Mouse (Mus musculus) yolk sac, embryonic 10.5 days (tissue): ENCODE data around the gene Zcchc17.

Experiments used
- DNase-seq: peaks from one replicate; pipeline ENCODE4 v3.0.0-alpha.2; 2017; ENCODE audit warnings: low spot score

Gene Zcchc17

DNA sequence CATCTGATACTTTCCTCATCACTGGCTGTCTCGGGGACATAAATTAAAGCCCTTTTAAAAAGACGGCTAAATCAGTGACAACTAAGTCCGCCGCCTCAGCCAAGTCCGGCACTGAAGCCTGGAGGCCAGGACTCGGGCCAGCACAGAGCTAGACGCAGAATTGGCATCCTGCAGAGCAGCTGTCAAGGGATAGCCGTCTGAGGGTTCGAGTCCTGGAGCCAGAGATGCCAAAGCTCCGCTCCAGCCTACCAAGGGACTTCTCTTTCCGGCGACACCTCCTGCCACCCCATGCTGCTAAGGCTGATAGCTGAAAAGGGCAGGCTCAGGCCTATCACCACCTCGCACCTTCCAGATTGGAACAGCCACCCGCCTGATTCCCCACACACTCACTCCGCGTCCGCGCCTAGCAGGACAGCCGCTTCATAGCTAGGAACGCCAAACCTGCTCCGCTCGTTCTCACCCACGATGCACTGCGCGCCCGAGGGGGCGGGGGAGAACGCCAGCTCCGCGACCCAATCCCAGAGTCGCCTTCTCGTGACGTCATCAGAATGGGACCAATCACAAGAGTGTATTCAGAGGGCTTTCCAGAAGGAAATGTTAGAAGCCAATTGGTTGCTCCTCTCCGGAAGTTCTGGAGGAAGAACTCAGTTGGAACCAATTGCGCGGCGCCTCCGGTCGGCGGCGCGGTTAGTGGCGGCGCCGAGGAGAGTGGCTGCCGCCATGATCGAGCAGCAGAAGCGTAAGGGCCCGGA is at the start of gene Zcchc17, which contains the start of gene Snrnp40:
Zcchc17 (minus strand) TSS at position 458 of the 752 bp plus-strand sequence.
Snrnp40 (plus strand) TSS at position 647 of the 752 bp plus-strand sequence.
- DNase-seq: peak; percentile 99

DNA sequence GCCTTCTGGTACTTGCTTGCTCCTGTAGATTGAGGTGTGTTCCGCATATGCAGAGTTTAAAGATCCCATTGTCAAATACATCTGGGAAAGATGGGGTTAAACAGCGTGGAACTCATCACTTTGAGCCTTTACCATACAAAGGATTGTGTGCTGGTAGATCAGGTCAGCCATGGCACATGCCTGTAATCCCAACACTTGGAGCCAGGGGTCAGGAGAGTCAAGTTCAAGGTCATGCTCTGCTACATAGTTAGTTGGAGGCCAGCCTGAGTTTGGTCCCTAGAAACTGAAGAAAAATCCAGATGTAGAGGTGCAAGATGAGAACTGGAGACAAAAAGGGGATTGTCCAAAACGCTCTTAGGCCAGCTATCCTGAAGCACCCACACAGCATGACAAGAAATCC is 31.5 kb upstream of the Zcchc17 start:
- DNase-seq: no peak

DNA sequence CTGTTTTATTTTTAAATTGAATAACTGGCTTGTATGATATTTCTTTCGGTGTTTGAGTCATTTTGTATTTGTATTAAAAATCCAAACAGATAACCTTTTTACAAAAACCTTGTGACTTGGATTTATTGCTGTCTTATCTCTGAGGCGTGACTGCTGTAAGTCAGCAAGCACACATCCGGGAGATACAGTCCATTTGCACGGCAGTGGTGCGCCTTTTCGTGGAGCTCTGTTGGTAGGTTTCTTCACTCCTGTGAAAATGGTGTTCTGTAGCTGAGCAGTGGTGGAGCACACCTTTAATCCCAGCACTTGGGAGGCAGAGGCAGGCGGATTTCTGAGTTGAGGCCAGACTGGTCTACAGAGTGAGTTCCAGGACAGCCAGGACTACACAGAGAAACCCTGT is 30.2 kb upstream of the Zcchc17 start:
- DNase-seq: no peak

DNA sequence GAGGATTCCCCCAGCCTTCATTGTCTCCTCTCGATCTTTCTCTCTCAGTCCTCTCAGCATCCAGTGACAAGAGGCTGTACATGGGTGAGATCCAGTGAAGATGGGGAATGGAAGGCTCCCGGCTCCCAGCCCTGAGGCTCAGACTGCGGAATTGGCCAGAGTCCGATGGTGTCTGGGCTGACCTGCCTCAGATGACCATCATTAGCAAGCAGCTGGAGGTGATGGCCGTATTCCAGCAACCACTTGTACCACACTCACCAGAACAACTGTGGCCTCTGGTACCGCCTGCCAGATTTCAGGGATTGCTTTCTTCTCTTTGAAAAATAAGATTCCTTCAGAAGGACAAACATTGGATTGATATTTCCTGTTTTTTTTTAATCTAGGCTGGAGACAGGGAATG is 29.8 kb upstream of the Zcchc17 start:
- DNase-seq: no peak

DNA sequence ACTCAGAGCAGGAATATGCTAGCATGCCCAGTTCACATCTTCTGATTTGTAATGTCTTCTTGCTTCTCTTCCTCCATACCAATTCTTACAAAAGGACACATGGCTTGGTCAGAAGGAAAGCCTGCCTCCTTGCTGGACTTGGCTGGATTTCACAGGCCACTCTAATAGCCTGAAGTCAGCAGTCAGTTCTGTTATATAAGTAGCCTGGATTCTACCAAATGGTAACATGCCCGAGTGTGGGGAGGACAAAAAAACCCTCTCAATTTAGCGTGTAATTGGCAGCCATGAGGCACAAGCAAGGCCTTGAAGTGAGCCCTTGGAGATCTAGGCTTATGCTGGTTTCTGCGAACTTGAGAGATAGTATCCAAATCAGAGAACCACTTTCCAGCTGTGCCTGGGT is 27.5 kb upstream of the Zcchc17 start:
- no peak for DNase-seq

DNA sequence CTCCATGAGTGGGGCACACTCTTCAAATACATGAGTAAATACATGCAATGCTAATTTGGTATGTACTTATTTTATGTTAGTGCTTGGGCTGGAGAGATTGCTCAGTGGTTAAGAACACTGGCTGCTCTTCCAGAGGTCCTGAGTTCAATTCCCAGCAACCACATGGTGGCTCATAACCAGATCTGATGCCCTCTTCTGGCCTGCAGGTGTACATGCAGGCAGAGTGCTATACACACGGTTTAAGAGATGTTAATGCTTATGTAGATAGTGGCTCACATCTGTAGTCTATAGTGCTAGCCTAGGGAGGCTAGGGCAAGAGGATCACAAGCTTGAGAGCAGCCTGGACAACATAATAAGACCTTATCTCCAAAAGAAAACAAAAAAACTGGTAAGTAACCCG is 20.7 kb upstream of the Zcchc17 start:
- DNase-seq: no peak

DNA sequence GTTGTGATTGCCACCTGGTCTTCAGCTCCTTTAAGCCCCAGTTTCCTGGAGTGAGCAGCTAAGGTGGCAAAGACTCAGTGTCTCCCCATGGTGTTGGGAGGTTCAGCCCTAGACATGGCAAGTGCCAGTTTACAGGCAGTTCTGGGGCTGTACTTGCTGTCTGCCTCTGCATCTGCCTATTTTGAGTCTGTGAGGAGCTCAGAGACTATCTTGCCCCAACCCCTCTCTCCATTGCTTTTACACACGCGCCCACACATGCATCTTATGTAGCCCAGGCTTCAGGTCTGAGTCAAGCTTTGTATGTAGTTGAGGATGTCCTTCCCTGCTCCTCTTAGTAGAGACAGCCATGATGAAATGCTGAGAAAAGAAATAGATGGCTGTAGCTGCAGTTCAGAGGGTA is 19.4 kb upstream of the Zcchc17 start:
- DNase-seq: no peak

DNA sequence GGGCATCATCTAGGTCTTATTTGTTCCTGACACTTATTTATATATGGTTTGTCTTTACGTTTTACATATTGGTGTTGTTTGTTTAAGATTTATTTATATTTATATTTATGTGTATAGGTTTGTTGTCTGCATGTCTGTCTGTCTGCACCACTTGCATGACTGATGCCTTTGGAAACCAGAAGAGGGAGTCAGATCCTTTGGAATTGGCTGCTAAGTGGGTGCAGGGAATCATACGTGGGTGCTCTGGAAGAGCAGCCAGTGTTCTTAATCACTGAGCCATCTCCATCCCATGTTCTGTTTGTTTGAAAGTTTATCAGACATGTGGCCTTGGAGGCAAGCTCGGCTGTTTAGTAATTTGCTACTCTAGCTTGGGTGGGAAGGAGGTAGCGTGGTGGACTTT is 17.8 kb upstream of the Zcchc17 start:
- no peak for DNase-seq

DNA sequence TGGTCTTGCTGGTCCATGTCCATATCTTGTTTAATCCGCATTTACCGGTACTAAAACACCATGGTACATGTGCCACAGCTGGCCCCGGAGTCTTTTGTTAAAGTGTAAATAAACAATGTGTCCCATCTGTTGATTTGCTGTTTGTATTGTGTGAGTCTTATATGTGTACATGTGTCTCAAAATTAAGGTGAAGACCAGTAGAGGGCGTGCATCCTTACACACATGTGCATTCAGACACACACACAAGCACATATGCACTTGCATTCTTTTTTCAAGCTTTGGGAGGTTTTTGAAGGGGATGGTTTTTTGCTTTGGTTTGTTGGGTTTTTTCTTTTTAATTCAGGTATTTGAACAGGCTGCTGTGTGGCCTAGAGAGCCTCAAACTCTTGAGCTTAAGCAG is 16.9 kb upstream of the Zcchc17 start:
- no peak for DNase-seq

DNA sequence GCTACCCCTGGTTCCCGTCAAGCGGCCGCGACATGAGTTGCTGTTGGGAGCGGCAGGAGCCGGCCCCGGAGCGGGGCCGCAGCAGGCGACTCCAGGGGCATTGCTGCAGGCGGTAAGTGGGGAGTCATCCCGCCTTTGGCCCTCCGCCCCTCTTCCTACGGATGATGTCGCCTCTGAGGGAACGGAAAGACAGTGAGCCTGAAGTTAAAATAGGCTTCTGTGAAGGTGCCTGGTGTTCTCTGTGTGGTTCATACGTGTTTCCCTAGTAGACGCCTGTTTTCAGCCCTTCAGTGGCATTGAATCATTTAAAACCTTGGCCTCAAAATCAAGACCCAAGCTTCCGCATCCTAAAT is 471 bp upstream of the Zcchc17 start:
- no peak for DNase-seq

DNA sequence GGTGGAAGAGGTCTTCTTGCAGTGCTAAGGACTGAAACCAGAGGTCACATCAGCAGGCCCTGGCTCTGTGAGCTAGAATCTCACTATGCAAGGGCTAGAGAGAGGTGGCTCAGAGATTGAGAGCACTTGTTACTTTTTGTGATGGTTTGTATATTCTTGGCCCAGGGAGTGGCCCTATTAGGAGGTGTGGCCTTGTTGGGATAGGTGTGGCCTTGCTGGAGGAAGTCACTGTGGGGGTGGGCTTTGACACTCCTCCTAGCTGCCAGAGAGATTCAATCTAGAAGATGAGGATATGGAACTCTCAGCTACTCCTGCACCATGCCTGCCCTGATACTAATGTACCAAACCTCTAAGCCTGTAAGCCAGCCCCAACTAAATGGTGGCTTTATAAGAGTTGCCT is 1.8 kb downstream of the Zcchc17 start:
- no peak for DNase-seq

DNA sequence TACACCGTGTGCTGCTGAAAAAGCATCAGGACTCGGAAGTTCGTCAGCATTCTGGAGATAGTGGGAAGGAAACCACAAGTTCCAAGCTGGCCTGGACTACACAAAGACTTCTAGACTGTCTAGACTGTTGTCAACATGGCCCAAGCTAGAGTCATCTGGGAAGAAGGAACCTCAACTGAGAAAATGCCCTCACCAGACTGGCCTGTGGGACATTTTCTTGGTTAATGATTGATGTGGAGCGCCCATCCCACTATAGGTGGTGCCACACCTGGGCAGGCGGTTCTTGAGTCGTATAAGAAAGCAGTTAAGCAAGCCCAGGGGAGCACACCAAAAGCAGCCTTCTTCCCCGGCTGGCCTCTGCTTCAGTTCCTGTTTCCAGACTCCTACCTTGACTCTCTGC is 7.2 kb downstream of the Zcchc17 start:
- DNase-seq: no peak

DNA sequence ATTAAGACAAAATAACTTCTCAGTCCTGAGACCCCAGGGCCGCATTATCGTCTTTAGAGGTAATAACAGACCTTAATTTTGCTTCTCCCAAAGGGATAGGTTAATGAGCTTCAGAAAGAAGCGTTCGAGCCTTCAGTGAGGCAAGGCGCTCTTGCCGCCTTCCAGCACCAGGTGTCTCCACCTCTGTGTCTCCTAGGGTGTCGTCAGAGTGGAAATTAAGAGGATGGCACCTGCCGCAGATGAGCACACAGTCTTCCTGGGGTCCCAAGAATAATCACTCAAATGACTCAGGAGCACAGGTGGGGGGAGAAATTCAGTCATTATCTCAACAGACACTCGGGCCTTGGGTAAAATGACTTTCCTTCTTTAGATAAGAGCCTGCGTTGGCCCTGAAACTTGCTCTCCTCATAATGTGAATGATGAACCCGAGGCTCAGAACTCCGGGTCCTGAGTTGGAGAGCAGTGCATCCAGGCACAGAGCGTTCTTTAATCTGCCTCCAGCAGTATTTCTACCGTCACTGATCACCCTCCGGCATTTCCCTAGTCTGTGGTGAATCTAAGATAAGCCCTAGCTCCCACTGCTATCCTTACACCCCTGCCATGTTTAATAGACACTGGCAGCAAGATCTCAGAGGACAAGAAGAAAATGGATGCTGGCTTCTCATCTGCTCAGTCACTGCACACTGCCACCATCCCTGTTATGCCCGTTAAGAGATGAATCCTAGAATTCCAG is 8.9 kb downstream of the Zcchc17 start:
- DNase-seq: no peak

DNA sequence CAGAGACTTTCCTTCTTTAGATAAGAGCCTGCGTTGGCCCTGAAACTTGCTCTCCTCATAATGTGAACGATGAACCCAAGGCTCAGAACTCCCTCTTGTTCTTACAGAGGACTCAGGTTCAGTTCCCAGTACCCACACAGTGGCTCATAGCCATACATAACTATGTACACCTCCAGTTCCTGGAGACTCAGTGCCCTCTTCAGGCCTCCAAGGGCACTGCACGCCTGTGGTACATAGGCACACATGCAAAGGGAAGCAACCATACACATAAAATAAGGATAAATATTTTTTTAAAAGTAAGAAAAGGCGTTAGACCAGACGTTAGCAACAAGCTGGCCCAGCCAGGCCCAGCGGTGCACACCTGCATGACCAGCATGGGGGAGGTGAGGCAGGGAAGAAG is 10.1 kb downstream of the Zcchc17 start:
- no peak for DNase-seq

DNA sequence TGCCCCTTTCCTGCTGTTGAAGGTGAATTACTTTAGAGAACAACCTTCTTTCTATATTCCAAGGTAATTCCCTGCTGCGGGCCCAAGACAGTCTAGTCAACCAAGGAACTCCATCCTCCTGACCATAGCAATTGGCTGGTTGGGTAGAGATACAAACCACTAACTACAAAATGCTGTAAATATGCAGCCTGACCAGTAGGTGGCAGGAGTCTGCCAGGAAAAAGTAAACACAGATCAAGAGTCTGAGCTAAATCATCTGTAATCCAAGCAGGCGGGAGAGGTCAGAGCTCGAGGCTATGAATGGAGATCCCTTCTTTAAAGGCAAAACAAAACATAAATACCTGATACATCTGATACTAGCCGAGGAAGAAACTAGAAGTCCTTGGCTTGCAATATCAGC is 18.1 kb downstream of the Zcchc17 start:
- peak; percentile 54 for DNase-seq

DNA sequence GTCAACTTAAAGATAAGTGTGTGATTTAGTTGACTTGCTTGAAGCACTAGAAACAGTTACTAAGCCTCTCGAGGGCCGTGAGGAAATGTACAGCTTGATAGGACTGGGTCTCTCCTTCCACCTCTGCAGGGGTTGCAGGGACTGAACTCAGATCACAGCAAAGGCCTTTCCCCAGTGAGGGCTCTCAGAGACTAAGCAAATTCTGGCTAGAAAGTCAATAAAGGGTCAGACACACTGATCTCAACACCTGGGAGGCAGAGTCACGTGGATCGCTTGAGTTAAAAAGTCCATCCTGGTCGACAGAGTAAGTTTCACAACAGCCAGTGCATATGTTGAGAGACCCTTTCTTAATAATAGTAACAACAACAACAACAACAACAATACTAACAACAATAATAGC is 23.9 kb downstream of the Zcchc17 start:
- peak; percentile 69 for DNase-seq

DNA sequence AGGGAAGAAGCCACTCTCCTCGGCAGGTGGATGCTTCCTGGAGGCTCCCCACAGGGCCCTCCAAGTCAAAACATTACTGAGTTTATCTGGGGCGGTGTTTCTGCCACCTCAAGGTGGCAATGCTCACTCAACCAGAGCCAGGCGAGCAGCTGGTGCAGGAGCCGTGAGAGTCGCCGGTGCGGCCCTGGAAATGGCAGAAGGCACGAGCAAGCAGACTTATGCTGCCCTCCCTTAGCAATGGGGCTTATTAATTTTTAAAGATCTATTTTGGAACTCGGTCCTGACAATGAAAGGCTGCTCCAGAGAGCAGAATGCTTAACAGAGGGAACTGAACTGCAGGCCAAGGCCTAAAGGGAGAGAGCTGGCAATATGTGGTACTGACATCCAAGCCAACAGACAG is 32.4 kb downstream of the Zcchc17 start:
- DNase-seq: no peak

DNA sequence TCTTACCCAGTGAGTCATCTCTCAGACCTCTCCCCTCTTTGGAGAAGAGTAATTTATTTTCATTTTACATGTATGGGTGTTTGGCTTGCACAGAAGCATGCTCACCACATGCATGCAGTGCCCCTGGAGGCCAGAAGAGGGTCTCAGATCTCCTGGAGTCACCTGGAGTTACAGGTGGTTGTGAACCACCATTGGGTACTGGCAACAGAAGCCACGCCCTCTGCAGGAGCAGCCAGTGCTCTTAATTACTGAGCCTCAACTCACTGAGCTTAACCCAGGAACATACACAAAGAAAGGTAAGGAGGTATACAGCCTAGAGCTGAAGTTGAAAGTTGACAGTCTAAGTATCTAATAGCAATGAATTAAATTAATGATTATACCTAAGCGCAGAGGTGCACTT is 34.3 kb downstream of the Zcchc17 start:
- no peak for DNase-seq

DNA sequence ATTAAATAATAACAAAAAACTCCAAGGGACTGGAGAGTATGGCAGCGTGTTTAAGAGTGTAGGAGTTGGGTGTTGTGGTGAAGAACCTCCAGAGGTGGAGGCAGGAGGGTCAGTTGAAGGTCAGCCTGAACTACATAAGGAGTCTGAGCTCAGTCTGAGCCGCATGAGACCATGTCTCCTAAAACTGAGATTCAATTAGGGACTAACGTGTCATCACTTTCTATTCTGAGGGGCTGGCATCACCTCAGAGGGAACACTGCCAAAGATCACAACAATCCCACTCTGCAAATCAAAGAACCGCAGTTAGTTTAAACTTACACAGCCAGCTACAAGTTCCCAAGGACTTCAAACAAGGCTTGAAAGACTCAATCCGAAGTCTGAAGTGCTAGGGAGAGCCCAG is 36.1 kb downstream of the Zcchc17 start:
- no peak for DNase-seq

DNA sequence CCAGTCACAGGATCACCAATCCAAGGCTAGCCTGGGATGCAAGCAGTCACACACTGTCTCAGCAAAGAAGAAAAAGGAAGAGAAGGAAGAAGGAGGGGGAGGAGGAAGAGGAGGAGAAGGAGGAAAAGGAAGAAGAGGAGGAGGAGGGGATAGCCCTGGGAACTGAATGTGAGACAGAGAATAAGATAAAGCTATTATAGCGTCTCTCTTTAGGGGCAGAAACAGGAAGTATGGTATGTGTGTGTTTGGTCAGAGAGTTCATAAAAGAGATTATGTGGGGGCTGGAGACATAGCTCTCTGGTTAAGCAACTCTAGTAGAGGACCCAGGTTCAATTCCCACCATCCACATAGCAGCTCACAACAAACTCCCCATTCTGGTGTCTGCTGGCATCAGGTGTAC is 36.6 kb downstream of the Zcchc17 start:
- DNase-seq: no peak

DNA sequence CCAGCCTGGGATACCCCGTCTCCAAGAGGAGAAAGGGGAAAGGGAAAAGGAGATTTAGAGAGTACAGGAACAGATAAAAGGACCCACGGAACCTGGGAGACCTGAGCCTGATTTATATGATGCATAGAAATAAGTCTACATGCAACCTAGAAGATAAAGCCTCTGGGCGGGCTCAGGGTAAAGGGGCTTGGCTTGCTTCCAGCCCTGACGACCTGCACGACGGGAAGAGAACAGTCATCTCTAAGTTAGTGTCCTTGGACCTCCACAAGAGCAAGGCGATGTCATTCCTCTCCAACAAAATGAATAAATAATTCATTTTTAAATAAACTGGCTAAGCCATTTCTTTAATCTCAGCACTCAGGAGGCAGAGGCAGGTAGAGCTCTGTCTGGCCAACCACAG is 37.2 kb downstream of the Zcchc17 start:
- DNase-seq: no peak

DNA sequence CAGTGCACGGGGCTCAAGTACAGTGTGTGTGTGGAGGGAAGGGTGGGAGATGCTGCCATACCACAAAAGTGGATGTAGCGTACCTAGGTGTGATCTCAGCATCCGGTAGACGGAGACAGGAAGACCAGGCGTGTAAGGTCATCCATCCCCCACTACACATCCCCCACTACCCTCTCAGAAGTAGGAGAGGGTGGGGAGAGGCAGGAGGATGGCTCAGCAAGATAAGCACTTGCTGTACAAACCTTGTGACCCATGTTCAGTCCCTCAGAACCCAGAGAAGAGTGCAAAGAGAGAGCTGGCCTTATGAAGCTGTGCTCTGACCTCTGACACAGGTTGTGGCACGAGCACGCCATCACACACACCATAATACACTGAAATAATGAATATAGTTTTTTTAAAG is 38.1 kb downstream of the Zcchc17 start:
- DNase-seq: no peak

DNA sequence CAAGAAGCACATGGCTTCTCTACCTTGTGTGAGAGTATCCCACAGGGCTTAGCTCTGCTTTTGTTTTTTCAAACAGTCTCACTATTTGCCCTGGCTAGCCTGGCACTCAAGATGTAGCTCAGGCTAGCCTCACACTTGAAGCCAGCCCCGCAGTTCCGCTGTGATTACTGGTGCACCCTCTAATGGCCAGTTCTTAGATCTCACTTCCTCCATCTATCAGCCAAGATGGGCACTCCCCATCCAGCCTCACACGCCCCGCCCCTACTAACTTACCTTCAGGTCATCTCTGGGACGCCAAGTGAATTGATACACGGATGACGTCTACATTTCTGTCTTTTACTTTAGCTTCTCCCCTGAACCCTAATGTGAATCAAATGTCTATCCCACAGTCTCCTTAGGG is 40.2 kb downstream of the Zcchc17 start:
- DNase-seq: no peak

DNA sequence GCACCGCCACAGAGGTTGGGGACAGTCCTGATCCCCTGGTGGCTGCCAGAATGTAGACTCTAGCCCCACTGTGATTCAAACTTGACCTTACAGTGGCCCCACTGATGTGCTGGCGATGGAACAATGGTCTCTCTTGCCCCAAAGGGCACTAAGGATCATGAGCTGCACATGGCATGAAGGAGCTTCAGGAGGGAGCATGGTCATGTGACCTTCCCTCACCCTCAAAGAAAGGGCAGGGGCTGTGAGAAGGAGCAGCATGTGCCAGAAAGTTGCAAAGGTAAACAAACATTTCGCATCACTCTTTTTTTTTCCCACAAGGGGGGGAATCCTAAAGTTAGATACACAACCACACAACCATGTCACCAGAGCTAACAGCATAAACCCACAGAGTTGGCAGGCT is 41.6 kb downstream of the Zcchc17 start:
- DNase-seq: no peak
